10 mouse cellular contexts compared by ENCODE assay signal in genomic region chr7:100911791-100912190, GRCm38 (mm10). TPM values are rescaled to one million over a fixed set of nuclear protein-coding genes. Genes with fewer than 3 reads are reported as not detected.
DNase-seq lines count a peak whose midpoint lies in the region; ATAC-seq lines count a peak whose summit lies in the region.
"Had no signal": no experiment of that assay in that cellular context is flagged by ENCODE, and none has a peak within 500 bp of the region (broad histone marks: within the 10 kb centered on the region; RNA-seq: fewer than 3 reads in every experiment).

No protein-coding gene starts in this region.

- H3K36me3 ChIP-seq in kidney, embryonic 14.5 days (ENCODE audit: control insufficient read depth, insufficient read depth, low read length): peaks cover 27% of the 10 kb centered on the region
- peaks cover 80% of the 10 kb centered on the region for H3K36me3 ChIP-seq in embryonic facial prominence, embryonic 10.5 days (replicated peaks)
- H3K36me3 ChIP-seq in heart, embryonic 15.5 days: no peaks in the 10 kb centered on the region
- H3K36me3 ChIP-seq in limb, embryonic 12.5 days: peaks cover 57% of the 10 kb centered on the region
- H3K36me3 ChIP-seq: G1E had no signal

- no peak overlapping the region for H3K9ac ChIP-seq in kidney, embryonic 14.5 days (ENCODE audit: low read depth, low read length)
- H3K9ac ChIP-seq in heart, embryonic 15.5 days: no peak overlapping the region
- 0 out of 2 replicates have a peak overlapping the region, but pooled peaks have one; percentile 13 for H3K9ac ChIP-seq in limb, embryonic 12.5 days (replicated peaks)

- H3K4me2 ChIP-seq in kidney, embryonic 14.5 days (replicated peaks; ENCODE audit: low read depth, low read length): no peak overlapping the region
- H3K4me2 ChIP-seq in heart, embryonic 15.5 days: peak overlapping the region; percentile 38
- peak overlapping the region; percentile 35 for H3K4me2 ChIP-seq in limb, embryonic 12.5 days

- H3K4me1 ChIP-seq in kidney, embryonic 14.5 days (ENCODE audit: control insufficient read depth, insufficient read depth, low read length): peaks cover 72% of the 10 kb centered on the region
- H3K4me1 ChIP-seq in embryonic facial prominence, embryonic 10.5 days: peaks cover 92% of the 10 kb centered on the region
- H3K4me1 ChIP-seq in heart, embryonic 15.5 days (replicated peaks): peaks cover 96% of the 10 kb centered on the region
- H3K4me1 ChIP-seq in limb, embryonic 12.5 days (replicated peaks): peaks cover 60% of the 10 kb centered on the region

- H3K4me3 ChIP-seq in kidney, embryonic 14.5 days (ENCODE audit: low read length): no peak overlapping the region
- H3K4me3 ChIP-seq in embryonic facial prominence, embryonic 10.5 days: peak overlapping the region; percentile 25; the same call in 1 of the 2 replicates
- no peak overlapping the region for H3K4me3 ChIP-seq in heart, embryonic 15.5 days
- no peak overlapping the region for H3K4me3 ChIP-seq in limb, embryonic 12.5 days (replicated peaks)

- DNase-seq in kidney, adult 8-10 months: no peak
- no peak for DNase-seq in embryonic facial prominence, embryonic 10.5 days (ENCODE audit: low spot score)
- DNase-seq in right cerebral cortex, adult 2 months (ENCODE audit: low spot score in 2 of 2): no peak
- no peak for DNase-seq in gastrocnemius, postnatal 4 days (ENCODE audit: low spot score in 2 of 2)
- DNase-seq: cerebellum, adult 9-10 months had no signal

- no peaks in the 10 kb centered on the region for H3K27me3 ChIP-seq in kidney, embryonic 14.5 days (ENCODE audit: control insufficient read depth, insufficient read depth, low read length)
- H3K27me3 ChIP-seq in embryonic facial prominence, embryonic 10.5 days (replicated peaks; ENCODE audit: low read depth, poor library complexity, severe bottlenecking): no peaks in the 10 kb centered on the region
- no peaks in the 10 kb centered on the region for H3K27me3 ChIP-seq in heart, embryonic 15.5 days
- no peaks in the 10 kb centered on the region for H3K27me3 ChIP-seq in limb, embryonic 12.5 days

- 37% methylated on average over 9 of the region's 9 CpGs for WGBS in kidney, embryonic 14.5 days
- WGBS in embryonic facial prominence, embryonic 10.5 days: 51% methylated on average over 9 of the region's 9 CpGs
- WGBS in heart, embryonic 15.5 days: 33% methylated on average over 9 of the region's 9 CpGs
- 59% methylated on average over 9 of the region's 9 CpGs for WGBS in limb, embryonic 12.5 days

- no peak for ATAC-seq in kidney, embryonic 14.5 days (ENCODE audit: low FRiP score, low TSS enrichment)
- no peak for ATAC-seq in heart, embryonic 15.5 days (replicated peaks; ENCODE audit: insufficient number of reproducible peaks, insufficient read depth, low FRiP score, low read depth)
- ATAC-seq in limb, embryonic 12.5 days (ENCODE audit: insufficient number of reproducible peaks, insufficient read depth, low FRiP score, low TSS enrichment, low read depth): no peak
- ATAC-seq in inflammation-experienced regulatory T-cells, adult 6 months: no peak

- peak overlapping the region; percentile 59 for H3K27ac ChIP-seq in kidney, embryonic 14.5 days (ENCODE audit: low read depth, low read length)
- H3K27ac ChIP-seq in embryonic facial prominence, embryonic 10.5 days (replicated peaks): peak overlapping the region; percentile 82
- H3K27ac ChIP-seq in heart, embryonic 15.5 days: peak overlapping the region; percentile 54
- H3K27ac ChIP-seq in limb, embryonic 12.5 days: peak overlapping the region; percentile 51; the same call in 1 of the 2 replicates

- H3K9me3 ChIP-seq in kidney, embryonic 14.5 days (ENCODE audit: control insufficient read depth, low read length): no peaks in the 10 kb centered on the region
- H3K9me3 ChIP-seq in embryonic facial prominence, embryonic 10.5 days: no peaks in the 10 kb centered on the region
- H3K9me3 ChIP-seq in heart, embryonic 15.5 days (replicated peaks): no peaks in the 10 kb centered on the region
- no peaks in the 10 kb centered on the region for H3K9me3 ChIP-seq in limb, embryonic 12.5 days
- H3K9me3 ChIP-seq: G1E had no signal

RNA-seq across cellular contexts. Expression of gene Arhgef17, which starts 20.1 kb away (rescaled TPM):
- polyA plus RNA-seq in kidney, embryonic 14.5 days (2014; fragmentation: Nextera tagmentation; extraction: Ambion mirVana): 11.6 and 15.5 TPM in 2 replicates
- polyA plus RNA-seq in embryonic facial prominence, embryonic 10.5 days (2016; fragmentation: Nextera tagmentation; extraction: Ambion mirVana): 9.3 and 9.8 TPM in 2 replicates
- polyA plus RNA-seq in heart, embryonic 15.5 days (2015; fragmentation: Nextera tagmentation; extraction: Ambion mirVana): 4.1 and 6.6 TPM in 2 replicates
- polyA plus RNA-seq in limb, embryonic 12.5 days (2016; fragmentation: Nextera tagmentation; extraction: Ambion mirVana): 8.3 and 11.1 TPM in 2 replicates
- polyA plus RNA-seq in inflammation-experienced regulatory T-cells, adult 6 months (2017; shearing (Covaris generic)): not detected
- total RNA-seq in gastrocnemius, postnatal 4 days (2021): 10 to 100 TPM; 40.4 to 43.6 TPM

RNA-seq across cellular contexts. Expression of gene Relt, which starts 48.5 kb away (rescaled TPM):
- polyA plus RNA-seq in kidney, embryonic 14.5 days (2014; fragmentation: Nextera tagmentation; extraction: Ambion mirVana): 2.8 and 3.1 TPM in 2 replicates
- polyA plus RNA-seq in embryonic facial prominence, embryonic 10.5 days (2016; fragmentation: Nextera tagmentation; extraction: Ambion mirVana): 4.8 and 5.2 TPM in 2 replicates
- polyA plus RNA-seq in heart, embryonic 15.5 days (2015; fragmentation: Nextera tagmentation; extraction: Ambion mirVana): 2.5 and 4.9 TPM in 2 replicates
- polyA plus RNA-seq in limb, embryonic 12.5 days (2016; fragmentation: Nextera tagmentation; extraction: Ambion mirVana): 3.5 and 5.8 TPM in 2 replicates
- polyA plus RNA-seq in inflammation-experienced regulatory T-cells, adult 6 months (2017; shearing (Covaris generic)): 10 to 100 TPM; 11.1 to 13.9 (median 12.3) TPM
- total RNA-seq in gastrocnemius, postnatal 4 days (2021): 10 to 100 TPM; 14.5 to 15.5 TPM
